Mouse (Mus musculus) natural killer cell, adult 2 months (primary cell): ENCODE results near the gene Ssbp3.

Experiments
- DNase-seq, 2 experiments: peaks; one replicate each; pipeline ENCODE4 v3.0.0; 2022; ENCODE audit warnings: low spot score in 2 of 2

Gene Ssbp3

DNA sequence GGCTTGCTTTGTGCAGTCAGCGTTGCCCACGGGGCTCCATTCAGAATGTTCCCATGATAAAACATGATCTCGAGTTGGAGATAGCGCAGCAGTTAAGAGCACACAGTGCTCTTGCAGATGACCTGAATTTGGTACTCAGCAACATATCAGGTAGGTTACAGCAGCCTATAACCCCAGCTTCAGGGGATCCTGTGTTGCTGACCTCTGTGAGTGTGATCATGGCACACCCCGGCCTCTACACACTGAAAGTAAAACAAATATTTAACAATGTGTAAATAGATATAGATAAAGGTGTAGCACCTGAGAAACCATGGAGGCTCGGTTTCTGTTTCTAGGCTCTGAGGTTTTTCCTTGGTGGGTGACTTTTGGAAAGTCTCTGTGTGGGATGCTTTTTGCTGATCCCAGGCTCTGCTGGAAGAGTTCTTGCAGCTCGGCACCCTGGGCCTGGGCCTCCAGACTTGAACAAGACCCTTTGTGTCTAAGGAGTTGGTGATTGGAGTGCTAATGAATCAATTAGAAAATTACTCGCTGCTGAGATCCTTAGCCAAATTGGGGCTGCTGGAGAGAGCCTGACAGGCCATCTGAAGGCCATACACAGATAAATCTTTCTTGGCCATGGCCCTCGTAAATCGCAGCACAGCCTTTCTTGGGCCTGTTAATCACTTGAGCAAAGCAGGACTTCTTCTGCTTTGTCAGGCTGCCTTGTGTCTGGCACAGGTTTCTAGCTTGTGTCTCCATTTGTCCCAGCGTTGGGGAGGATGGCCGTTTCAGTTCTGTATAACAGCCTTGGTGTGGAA is 49.2 kb downstream of the Ssbp3 start:
- DNase-seq, result no peak

DNA sequence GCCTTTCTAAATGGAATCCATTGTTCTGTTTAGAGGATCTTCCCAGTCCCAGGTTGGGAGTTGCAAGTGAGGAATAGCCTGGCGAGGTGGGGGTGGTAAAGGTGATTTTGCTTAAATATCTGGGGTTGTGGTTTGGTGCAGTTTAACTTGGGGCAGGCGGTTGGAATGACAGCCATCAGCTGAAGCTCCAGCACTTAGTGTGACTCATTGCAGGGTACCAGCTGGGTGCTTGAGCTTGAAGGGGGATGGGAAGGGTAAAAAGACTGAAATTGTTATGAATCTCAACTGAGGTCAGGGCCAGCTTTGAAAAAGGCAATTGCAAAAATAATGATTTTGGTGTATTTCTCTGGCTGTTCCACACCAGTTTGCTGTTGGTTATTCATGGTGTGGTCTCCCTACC is 50.0 kb downstream of the Ssbp3 start:
- DNase-seq, result no peak

DNA sequence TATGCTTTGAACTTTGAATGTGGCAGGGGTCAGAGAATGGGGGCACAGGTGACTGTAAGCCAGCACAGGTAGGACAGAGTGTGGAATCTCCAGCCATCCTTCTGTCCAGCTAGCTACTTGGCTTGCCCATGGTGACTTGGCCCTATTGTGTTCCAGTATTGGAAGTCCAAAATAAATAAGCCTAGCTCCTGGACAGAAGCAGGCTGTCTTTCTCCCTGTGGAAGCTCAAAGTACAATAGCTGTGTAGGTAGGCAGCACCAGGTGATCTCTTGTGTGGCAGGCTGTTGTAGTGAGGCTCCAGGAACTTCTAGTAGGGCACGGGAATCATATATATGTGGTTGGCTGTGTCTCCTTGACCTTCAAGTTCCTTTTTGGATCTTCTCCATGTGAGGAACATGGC is 50.8 kb downstream of the Ssbp3 start:
- no peak for DNase-seq

DNA sequence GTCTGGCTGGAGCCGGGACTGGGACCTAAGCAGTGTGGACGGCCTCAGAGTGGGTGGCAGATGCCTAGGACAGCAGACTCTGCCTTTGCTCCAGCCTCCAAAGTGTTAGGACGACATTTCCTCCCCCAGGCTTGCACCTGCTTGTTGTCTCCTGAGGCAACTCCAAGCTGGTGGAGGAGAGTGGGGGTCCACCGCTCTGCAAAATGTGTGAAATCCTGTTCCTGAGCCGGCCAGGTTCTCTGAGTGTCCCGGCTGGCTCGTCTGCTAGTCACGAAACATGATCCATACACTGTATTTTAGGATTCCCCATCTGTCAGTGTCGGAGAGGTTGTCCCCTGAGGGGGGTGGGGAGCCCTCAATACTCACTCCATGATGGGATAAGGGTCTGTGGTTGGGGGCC is 53.9 kb downstream of the Ssbp3 start:
- DNase-seq, result no peak

DNA sequence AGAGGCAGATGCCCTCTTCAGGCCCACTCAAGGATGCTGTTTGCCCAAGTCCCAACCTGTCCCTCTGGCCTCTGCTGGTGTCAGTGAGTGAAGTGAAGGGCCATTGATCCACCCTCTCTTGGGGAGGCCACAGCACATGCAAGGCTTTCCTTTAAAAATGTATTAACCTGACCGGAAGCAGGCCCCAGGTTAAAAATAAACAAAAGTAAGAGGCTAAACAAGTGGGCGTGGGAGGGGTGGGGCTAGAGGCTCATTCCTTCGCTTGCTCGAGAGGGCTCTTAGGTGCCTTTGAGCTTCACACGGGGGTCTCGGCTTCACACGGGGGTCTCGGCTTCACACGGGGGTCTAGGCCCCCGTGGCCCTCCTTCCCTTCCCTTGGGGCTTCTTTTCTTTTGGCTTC is 54.5 kb downstream of the Ssbp3 start:
- DNase-seq, result no peak

DNA sequence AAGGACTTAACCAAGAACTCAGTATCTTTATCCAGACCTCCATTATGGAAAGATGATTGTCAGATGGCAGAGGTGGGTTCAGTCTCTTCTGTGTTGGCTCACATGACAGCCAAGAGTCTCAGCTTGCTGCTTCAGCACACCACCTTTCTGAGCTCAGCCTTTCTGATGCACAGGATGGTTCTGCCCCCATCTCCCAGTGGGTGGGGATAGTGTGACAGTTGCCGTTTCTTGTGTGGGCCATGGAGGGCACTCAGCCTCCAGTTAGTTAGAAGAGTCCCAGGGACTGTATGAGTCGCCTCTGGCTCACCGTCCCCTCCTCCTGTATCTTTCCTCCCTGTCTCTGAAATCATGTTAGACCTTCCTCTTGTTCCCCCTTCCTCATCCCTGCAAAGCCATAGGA is 55.9 kb downstream of the Ssbp3 start:
- DNase-seq, result no peak

DNA sequence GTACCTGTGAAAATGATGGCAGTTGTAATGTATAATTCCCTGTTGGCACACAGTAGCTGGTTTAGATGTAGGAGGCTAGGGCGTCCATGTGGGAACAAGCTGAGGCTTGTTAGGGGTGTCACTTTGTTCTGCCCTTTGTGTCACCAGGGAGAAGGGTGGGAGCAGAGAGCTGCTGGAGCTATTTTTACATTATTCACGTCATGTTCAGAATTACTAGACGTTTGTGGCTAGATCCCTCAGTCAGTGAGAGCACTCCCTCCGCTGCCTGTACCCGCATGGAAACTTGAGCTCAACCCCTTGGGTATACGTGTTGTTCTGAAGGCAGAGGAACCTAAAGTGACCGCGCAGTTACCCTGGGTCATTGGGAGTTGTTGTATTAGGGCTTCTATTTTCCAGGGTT is 58.4 kb downstream of the Ssbp3 start:
- no peak for DNase-seq

DNA sequence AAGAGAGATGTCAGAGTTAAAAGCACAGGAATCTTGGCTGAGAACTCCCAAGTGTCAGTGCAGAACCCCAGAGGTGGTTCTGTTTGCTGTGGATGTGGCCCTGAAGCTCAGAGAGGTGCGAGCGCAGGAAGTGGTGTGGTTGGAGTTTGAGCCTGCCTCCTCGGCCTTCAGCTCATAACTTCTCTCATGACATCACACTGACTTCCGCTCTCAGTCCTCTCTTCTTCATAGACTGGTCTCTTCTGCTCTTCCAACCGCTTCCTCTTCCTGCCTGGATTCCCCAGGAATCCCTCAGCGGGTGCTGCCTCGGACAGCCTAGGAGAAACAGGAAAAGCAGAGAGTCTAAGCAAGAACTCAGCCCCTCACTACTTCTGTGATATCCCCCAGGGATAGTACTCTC is 60.3 kb downstream of the Ssbp3 start:
- peak; percentile 64 to 74 for DNase-seq

DNA sequence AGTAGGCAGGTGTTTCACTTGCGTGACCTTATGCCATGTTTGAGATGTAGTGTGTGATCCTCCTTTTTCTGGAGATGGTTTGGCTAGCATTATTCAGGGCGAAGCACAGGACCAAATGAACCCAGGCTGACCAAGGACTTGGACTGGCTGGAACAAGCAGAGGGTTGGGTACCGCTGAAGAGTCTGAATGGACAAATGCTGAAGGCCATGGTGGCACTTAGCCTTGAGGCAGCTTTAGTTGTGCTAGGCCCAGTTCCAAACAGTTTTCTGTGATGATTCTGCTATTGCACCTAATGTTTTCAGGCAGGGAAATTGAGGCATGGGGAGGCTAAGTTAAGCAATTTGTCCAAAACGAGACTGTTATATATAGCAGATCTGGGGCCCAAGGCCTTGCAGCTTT is 61.6 kb downstream of the Ssbp3 start:
- no peak for DNase-seq

DNA sequence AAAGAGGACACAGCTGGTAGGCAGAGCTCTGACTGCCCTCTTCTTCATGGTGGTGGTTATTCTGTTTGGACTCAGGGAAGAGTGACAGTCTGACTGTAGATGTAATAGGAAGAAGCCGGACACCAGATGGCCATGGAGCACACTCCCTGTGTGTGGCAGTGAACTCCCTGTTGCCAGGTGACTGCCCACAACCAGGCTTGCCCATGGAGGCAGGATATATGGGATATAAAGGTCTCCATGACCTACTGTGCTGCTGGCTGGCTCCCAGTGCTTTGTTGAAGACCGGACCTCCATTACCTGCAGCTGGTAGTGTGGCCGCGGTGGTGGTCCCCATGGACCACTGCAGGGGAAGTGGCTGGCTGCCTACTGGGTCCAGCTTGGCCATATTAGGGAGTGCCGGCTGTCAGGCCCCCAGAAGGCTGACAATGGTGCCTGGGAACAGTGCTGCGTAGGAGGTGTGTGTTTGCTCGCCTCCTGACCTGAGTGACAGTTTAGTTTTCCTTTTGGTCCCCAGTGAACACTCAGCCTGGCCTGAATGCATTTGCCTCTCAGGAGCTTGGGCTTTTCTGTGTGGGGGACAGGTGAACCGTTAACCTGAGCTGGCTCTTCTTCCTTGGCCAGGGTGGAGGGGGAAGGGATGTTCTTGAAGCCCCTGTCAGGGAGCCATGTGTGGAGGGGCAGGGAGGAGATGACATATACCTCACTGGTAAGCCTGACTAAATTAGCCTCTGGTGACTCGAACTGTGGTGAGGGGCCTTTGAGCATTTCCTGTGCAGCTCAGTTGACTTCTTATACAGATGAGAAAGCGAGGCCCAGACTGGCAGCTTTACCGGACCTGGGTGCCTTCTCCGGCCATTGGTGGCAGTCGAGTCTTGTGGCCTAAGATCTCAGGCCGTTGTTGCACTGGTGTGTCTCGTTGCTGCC is 62.2 kb downstream of the Ssbp3 start:
- no peak for DNase-seq

DNA sequence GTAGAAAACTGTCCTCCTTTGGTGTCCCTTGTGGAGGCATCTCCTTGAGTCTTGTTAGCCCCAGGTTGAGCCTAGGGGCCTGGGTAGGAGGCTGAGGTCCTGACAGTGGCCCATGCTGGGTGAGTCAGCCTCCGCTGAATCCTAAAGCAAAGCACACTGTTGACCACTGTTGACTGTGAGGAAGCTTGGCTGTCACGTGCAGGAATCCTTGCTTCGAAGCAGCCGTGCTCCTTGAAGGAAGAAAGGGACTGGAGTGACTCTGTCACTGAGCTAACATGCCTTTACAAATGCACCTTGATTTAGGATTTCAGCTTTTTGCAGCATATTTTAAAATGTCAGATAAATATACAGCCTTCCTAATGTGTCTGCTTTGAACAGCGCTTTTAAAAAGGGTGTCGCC is 64.8 kb downstream of the Ssbp3 start:
- DNase-seq, result no peak

DNA sequence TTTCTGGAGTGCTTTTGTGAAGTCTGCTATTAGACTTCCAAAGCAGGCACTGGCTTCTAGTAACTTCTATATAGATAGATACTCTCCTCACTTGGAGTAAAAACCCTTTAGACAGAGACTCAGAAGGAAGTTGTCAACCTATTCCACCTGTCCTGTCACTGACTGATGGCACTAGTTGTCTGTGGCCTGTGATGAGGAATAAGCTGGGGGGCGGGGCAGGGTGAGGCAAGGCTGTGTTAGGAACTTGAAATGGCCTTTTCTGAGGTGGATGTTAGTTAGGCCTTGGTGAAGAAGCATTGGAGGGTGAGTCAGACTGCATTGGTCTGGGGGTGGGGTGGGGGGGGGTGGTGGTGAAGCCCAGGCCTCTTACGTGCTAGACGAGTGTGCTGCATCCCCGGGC is 65.4 kb downstream of the Ssbp3 start:
- DNase-seq, result no peak

DNA sequence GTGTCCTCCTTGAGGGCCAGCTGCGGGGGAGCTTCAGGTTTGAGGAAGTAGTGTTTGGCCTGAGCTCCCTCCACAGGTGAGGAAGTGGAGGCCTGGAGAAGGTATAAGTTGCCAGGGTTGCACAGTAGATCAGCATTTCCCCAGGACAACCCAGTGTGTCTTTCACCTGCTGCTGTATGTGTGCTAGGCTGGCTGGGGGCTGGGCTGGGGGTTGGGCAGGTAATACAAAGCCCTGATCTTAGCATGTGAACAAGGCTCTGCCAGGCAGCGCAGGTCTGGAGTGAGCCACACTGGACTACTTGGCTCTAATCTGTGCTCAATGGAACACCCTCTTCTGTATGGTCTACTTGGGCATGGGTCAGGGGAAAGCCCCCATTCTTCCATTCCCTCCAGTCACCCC is 66.1 kb downstream of the Ssbp3 start:
- DNase-seq, result no peak

DNA sequence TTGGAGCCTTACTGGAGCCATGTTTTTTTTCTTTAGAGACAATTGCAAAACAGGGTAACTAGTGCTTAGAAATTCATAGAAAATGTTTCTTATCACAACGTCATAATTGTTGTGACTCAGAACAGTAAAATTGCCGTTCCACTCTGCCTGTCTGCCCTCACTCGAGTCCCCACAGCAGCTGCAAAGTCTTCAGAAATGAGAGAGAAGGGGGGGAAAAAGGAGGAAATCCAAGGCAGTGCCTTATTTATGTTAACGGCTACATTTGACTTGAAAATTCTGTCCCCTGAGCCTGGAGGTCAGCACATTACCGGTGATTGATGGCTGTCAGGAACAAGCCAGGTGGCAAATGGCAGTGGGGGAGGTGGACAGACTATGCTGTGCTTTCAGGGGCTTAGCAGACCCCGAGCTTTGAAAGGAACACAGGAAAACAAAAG is 66.7 kb downstream of the Ssbp3 start:
- no peak for DNase-seq

DNA sequence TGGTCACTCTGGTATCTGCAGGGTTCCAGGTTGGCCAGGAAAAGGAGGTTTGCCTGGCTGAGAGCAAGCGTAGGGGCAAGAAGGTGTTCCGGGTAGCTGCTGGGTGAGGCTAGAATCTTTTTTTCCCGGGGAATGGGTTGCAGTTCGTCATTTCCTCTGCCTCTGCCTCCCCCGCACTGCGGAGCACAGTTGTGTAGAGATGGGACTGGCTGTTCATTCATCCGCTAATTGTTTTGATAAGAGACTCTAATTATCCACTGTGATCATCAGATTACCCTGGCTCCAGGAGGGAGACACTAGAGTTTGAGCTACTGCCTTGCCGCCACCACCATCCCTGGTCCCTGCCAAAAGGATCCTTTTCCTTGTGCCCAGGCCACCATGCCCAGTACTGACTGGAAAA is 67.9 kb downstream of the Ssbp3 start:
- no peak for DNase-seq

DNA sequence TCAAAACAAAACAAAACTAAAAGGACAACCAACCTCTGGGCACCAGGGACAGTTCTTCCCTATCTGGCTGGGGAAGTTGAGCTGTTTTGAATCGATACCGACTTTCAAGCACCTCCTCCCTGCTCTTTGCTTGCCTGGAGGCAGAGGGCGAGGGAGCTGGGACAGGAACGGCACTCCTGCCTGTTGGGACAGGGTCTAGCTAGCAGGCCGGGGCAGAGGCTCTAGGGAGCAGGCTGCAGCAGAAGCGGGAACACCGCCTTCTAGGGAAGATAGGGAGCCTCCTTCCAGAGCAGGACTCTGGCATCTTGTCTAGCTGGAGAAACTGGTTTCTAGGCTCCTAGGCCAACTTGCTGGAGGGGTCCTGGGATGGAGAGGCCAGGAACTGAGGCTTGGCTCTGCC is 70.2 kb downstream of the Ssbp3 start:
- DNase-seq, result no peak

DNA sequence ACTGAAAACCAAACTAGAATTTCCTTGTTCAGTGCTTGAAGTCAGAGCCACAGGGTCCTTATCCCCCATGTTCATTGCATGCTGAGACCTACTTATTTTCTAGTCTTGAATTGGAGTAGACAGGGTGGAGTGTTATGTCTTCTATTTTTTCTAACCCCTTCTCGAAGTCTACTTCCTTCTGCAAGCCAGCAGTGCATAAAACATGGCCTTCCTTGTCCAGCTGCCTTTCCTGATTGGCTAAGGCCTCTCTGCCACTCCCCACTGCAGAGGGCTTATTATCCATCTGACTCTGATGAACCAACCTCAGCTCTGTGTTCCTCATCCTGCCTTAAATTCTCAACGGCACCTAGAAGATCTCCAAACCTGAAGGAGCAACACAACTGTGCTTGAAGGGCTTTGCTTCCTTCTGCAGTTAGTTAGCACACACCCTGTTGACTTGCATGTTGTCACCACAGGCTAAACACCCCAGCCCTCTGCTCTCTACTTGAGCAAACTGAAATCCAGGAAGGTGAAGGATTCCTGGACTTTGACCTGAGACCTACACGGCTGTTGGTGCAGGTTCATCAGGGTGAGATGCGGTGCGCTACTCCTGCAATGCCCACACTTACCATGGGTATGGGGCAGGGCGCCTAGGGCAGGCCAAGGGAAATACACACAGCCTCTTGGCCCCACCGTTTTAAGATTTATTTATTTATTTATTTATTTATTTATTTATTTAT is 71.0 kb downstream of the Ssbp3 start:
- DNase-seq, result no peak

DNA sequence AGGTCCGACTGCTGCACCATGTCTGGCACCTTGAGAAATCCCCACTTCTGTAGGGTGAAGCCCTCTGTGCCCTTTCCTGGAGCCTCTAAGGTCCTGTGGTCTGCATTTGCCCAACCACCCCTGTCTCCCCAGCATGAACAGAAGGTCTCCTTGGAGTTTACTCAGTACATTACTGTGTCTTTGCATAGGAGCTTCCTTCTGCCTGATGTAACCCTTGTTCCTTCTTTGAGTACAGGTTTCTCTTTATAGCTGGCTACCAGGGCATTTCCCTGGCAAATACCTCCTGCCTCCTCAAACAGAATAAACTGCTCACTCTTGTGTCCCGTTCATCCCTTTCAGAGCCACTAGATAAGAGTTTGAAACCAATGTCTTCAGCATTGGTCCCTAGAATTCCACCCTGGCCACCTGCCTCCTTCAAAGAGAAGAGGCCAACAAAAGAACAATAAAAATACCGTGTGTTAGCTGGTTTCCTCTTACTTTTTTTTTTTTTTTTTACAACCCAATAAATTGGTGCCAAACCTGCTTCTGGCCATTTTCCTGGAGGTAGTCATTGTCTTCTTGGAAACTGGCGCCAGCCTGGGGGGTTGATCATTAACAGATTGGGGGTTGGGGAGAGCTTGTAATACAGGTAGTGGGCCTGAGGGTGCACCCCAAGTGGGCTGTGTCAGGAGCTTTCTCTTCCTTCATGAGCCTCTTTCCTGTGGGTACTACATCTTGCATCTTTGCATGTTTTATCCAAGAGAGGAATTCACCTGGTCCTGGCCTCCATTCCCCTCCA is 72.0 kb downstream of the Ssbp3 start:
- DNase-seq, result no peak

DNA sequence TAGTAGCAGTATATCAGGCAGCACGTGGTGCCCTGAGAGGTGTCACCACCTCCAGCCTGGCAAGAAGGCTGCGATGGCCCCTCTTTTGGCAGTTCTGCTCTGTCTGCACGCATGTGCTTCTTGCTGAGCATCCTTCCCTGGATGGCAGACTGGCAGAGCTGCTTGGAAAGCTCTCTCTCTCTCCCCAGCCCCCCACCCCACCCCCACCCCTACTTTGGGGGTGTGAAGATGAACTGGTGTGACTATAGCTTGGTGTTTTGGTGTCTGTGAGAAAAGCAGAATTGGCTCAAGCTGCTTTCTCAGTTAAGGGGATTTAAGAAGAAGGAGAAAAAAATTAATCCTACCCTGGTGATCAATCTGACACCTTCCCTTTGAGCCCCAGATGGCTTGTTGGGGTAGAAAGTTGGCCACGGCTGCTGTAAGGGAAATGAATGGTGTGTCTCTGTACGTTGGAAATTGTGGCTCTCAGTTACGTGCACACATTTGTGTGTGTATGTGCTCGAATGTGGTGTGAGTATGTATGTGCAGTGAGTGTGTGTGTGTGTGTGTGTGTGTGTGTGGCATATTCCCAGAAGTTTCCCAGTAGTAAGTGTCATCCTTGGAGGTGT is 73.5 kb downstream of the Ssbp3 start:
- no peak for DNase-seq

DNA sequence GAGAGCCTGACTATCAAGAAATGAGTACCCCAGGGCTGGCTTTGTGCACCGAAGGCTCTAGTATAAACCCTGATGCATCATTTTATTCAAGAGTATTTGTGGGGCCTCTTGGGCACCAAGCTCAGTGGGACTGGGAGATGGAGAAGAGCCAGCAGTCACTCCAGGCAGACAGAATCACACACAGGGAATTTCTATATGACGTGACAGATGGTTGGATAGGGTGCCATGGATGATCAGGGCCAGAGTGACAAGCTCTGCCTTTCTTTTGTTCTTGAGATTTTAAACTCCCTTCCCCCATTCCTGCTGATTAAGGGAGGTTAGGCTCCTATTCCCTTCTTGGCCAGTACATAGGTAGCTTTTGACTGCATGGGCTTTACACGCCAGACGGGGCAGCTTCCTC is 74.8 kb downstream of the Ssbp3 start:
- DNase-seq, result no peak
